Mouse (Mus musculus) limb, embryonic 11.5 days (tissue): ENCODE measurements around the gene Ntn1. TPM values are rescaled to one million over a fixed set of nuclear protein-coding genes. Genes with fewer than 3 reads are reported as not detected.

ENCODE experiments used
- ATAC-seq: fragments of 200-750 bp; cut with Nextera tagmentation; 2 replicates; pipeline ENCODE4 v1.8.0; 2017; ENCODE audit warnings: low read depth; ENCODE audit not compliant: insufficient number of reproducible peaks, low FRiP score, low TSS enrichment
- DNase-seq: peaks from one replicate; pipeline ENCODE4 v3.0.0-alpha.2; 2015; ENCODE audit warnings: low spot score
- H3K27ac ChIP-seq: fragments of 300-500 bp; sonication (generic); replicated peaks from 2 replicates; pipeline ENCODE4 v1.5.1; 2014; ENCODE audit warnings: low read depth, mild to moderate bottlenecking, low read length
- H3K27me3 ChIP-seq: fragments of 300-500 bp; sonication (generic); 2 replicates; pipeline ENCODE4 v1.6.1; 2014; ENCODE audit warnings: mild to moderate bottlenecking, low read length, mixed read lengths; ENCODE audit not compliant: control insufficient read depth, insufficient read depth
- H3K36me3 ChIP-seq: fragments of 300-500 bp; sonication (generic); 2 replicates; pipeline ENCODE4 v1.6.1; 2014; ENCODE audit warnings: mild to moderate bottlenecking, low read length, moderate library complexity, mixed read lengths; ENCODE audit not compliant: control insufficient read depth, insufficient read depth
- H3K4me1 ChIP-seq: fragments of 300-500 bp; sonication (generic); 2 replicates; pipeline ENCODE4 v1.6.1; 2014; ENCODE audit warnings: low read length, mixed read lengths; ENCODE audit not compliant: control insufficient read depth, insufficient read depth
- H3K4me2 ChIP-seq: fragments of 300-500 bp; sonication (generic); 2 replicates; pipeline ENCODE4 v1.6.1; 2014; ENCODE audit warnings: low read depth, mild to moderate bottlenecking, moderate library complexity; ENCODE audit not compliant: severe bottlenecking
- H3K4me3 ChIP-seq: fragments of 300-500 bp; sonication (generic); 2 replicates; pipeline ENCODE4 v1.5.1; 2014; ENCODE audit warnings: low read depth, low read length
- H3K9ac ChIP-seq: fragments of 300-500 bp; sonication (generic); 2 replicates; pipeline ENCODE4 v1.6.1; 2014; ENCODE audit warnings: mild to moderate bottlenecking, low read length
- H3K9me3 ChIP-seq: fragments of 300-500 bp; sonication (generic); 2 replicates; pipeline ENCODE4 v1.6.1; 2016; ENCODE audit warnings: low read length; ENCODE audit not compliant: control insufficient read depth
- WGBS: fragments of 180-500 bp; shearing (Covaris S2); extraction: QIAGEN DNeasy Blood & Tissue Kit; methylation state at CpG from one replicate; pipeline ENCODE4 v1.1.7; 2014; 5-methylcytosine and 5-hydroxymethylcytosine counted together
- polyA plus RNA-seq: library from polyadenylated mRNA; unstranded; fragments of >200 nt; fragmentation: Nextera tagmentation; extraction: Ambion mirVana; gene quantifications from 2 replicates; pipeline ENCODE4 v1.2.1, GENCODE M21; 2014

Gene Ntn1
- polyA plus RNA-seq, 1 experiment from 2014 or later = 3.3 TPM

DNA sequence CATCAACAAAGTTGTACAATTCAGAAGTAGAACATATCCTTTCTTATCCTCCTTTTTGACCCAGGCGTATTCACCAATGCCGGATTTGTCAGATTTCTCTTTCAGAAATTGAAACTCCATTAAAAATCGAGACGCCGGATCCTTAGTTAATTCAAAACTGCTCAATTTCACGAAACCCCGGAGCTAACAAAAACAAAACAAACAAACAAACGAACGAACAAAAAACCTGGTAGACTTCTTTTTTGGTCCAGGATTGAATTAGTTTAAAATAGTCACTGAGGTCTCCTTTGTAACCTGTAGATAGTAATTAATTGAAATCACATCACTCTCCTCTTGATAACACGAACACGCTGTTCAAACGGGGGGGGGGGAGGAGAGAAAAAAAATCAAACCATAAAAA is 16.5 kb downstream of the Ntn1 start:
- DNase-seq (no peak), ATAC-seq (no peak)
- H3K27me3 ChIP-seq = peaks cover 46% of the 10 kb centered on the region
- H3K4me2 ChIP-seq = peak overlapping the region; percentile 85
- H3K9me3 ChIP-seq = no peaks in the 10 kb centered on the region
- peaks cover 22% of the 10 kb centered on the region for H3K4me1 ChIP-seq
- WGBS = 5% methylated on average over 12 of the region's 12 CpGs
- no peak overlapping the region for H3K9ac ChIP-seq
- no peaks in the 10 kb centered on the region for H3K36me3 ChIP-seq
- peak overlapping the region; percentile 49 for H3K4me3 ChIP-seq
- H3K27ac ChIP-seq = no peak overlapping the region

DNA sequence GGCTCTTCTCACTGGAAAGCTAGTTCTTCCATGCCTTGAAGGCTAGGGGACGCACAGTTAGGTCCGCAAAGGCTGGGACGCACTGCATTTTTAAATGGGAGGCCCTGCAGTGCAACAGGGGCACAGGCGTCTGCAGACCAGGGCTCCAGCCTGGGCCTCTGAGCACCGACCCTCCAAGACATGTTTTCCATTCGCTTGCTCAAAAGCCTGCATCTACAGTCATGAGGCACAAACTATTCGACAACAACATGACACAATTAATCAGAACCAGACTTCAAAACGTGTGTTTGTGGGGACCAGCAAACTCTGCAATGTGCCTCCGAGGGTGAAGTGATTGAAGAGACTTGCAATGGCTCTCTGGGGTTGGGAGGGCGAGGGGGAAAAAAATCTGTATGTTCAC is 17.1 kb downstream of the Ntn1 start:
- 4% methylated on average over 10 of the region's 10 CpGs for WGBS
- Histone ChIP-seq H3K9me3 (no peaks in the 10 kb centered on the region), H3K4me1 (peaks cover 26% of the 10 kb centered on the region), H3K36me3 (no peaks in the 10 kb centered on the region), H3K27ac (no peak overlapping the region), H3K27me3 (peaks cover 41% of the 10 kb centered on the region), H3K4me3 (no peak overlapping the region), H3K4me2 (peak overlapping the region; percentile 7; the same call in 1 of the 2 replicates), H3K9ac (no peak overlapping the region)
- ATAC-seq (no peak), DNase-seq (peak; percentile 64)

DNA sequence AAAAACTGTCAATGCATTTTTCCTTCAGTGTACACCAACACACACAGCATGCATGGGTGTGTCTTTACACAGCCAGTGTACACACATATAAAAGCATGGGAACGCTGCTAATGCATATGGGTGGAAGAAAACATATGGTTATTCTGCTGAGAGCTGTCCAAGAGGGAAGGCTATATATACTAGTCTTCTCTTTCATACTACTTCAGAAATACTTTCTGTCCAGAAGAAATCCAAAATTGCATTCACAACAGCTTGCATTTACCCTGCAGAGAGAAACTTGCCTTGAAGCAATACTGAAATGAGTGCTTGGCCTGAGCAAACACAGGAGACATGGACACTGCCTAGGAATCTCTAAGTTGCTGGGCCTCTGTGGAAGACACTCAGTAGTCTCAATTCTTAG is 18.8 kb downstream of the Ntn1 start:
- no peak for ATAC-seq
- Histone ChIP-seq H3K27me3 (peaks cover 25% of the 10 kb centered on the region), H3K36me3 (no peaks in the 10 kb centered on the region), H3K27ac (no peak overlapping the region), H3K4me1 (peaks cover 24% of the 10 kb centered on the region), H3K9me3 (no peaks in the 10 kb centered on the region), H3K4me2 (no peak overlapping the region), H3K4me3 (no peak overlapping the region), H3K9ac (no peak overlapping the region)
- no peak for DNase-seq
- 76% methylated on average over 1 of the region's 1 CpGs for WGBS

DNA sequence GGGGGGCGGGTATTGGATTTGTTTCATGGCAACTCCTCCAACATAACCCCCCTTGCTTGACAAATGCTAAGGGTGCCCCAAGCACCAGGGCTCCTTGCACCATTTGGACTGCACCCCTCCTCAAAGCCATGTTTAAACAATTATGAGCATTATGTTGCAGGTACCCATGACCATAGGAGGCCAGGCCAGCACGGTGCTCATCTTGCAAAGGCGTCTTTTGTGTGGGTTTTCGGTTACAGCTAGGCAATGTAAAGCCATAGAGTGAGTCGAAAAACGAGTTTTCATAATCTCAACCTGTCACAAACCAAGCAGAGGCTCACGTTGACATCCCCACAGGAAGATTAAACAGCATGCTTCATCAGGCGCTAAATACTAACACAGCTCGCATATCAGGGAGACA is 19.3 kb downstream of the Ntn1 start:
- Histone ChIP-seq H3K27me3 (peaks cover 24% of the 10 kb centered on the region), H3K4me3 (no peak overlapping the region), H3K4me2 (no peak overlapping the region), H3K9me3 (no peaks in the 10 kb centered on the region), H3K36me3 (no peaks in the 10 kb centered on the region), H3K27ac (no peak overlapping the region), H3K4me1 (peaks cover 24% of the 10 kb centered on the region), H3K9ac (no peak overlapping the region)
- ATAC-seq = no peak
- WGBS = 80% methylated on average over 9 of the region's 9 CpGs
- DNase-seq = no peak

DNA sequence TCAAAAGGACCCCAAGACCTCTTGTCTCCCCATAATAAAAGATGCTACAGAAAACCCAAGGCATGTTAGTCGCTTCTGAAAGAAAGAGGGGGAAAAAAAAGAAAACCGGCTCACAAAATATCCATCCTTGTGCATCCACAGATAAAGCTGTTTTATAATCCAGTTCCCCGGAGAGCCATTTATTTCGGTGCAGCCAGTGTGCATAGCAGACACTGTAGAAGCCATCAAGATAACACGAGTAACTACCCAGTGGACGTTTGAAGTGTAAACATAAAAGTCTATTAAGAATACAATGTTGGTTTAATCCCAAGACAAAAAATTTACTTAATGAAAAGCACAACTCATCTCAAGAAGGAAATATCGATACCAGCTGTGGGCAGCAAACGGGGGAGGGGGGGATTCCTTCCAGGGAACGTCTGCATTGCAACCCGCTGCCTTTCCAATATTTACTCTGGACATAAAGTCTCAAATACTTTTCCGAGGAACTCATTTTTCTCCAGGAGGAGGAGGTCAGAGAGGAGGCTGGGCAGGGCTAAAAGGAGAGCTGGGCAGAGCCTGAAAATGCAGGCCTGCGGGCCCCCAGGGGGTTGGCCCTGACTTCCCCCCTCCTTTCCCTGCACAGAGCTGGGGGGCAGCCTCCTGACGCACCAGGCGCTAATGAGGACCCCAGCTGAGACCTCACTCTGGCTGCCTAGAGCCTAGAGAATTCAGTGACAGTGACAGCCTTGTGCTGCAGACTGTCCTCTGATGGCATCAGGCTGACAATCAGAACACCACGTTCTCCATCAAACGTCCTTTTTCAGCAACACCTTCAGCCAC is 21.5 kb downstream of the Ntn1 start:
- Histone ChIP-seq H3K9ac (no peak overlapping the region), H3K27me3 (peaks cover 3% of the 10 kb centered on the region; the same call in 1 of the 2 replicates), H3K4me3 (no peak overlapping the region), H3K9me3 (no peaks in the 10 kb centered on the region), H3K27ac (no peak overlapping the region), H3K4me2 (no peak overlapping the region), H3K4me1 (peaks cover 9% of the 10 kb centered on the region), H3K36me3 (no peaks in the 10 kb centered on the region)
- DNase-seq (peak; percentile 30), ATAC-seq (no peak)
- 13% methylated on average over 16 of the region's 16 CpGs for WGBS

DNA sequence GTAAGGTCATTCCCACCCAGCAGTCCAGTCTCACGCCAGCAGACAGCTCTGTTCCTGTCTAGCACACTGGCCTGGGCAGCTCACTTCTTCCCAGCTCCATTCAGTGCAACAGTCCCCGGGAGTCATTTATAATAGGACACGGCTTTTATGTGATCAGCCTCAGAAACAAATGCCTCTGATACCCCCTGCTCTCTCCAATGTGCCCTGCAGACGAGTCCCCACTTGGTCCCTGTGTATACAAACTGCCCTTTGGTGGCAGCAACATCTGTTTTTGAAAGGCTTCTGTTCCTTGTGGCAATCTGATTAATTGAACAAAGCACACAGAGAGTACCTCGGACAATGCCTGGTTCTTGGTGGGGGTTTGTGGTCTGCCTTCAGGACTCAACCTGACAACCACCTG is 22.2 kb downstream of the Ntn1 start:
- 9% methylated on average over 5 of the region's 5 CpGs for WGBS
- Histone ChIP-seq H3K27ac (no peak overlapping the region), H3K27me3 (peaks cover 1% of the 10 kb centered on the region; the same call in 1 of the 2 replicates), H3K9me3 (no peaks in the 10 kb centered on the region), H3K4me2 (no peak overlapping the region), H3K4me3 (no peak overlapping the region), H3K4me1 (peaks cover 13% of the 10 kb centered on the region), H3K36me3 (no peaks in the 10 kb centered on the region), H3K9ac (no peak overlapping the region)
- ATAC-seq (no peak), DNase-seq (no peak)

DNA sequence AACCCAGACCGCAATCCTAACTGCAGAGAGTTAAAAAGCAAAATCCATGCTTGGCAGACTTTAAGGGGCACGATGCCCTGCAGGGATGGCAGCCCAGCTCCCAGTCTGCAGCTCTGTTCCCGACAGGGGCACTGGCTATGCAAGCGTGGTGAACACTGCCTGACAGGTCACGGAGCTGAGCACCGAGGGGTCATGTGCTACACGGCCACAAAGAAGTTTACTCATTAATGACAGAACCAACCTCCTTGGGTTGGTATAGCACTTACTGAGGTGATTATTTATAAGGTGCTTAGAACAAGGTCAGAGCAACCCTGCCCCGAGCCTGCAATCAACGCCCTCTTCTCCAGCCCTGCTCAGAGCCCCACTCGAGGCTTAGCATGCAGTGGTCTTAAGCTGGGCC is 27.5 kb downstream of the Ntn1 start:
- Histone ChIP-seq H3K9ac (no peak overlapping the region), H3K36me3 (no peaks in the 10 kb centered on the region), H3K4me1 (0 out of 2 replicates have a peak, but pooled peaks cover 3% of the 10 kb centered on the region), H3K9me3 (no peaks in the 10 kb centered on the region), H3K4me2 (no peak overlapping the region), H3K27ac (no peak overlapping the region), H3K27me3 (no peaks in the 10 kb centered on the region), H3K4me3 (no peak overlapping the region)
- DNase-seq (no peak), ATAC-seq (no peak)
- 37% methylated on average over 10 of the region's 10 CpGs for WGBS

DNA sequence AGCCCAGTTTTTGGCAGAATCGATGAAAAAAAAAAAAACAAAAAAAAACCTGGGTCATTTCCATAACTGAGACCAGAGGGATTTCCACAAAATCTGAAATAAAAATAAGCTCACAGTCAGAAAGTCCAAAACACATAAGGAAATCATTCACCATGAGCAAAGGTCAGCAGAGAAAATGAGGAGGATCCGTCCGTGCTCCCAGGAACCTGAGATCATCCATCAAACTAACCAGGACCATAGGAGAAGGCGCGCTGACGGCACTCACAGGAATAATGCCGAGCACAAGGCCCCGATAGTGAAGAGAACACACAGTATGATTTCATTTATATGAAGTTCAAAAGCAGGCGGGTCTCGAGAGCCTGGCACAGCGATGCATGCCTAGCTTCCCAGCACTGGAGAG is 29.0 kb downstream of the Ntn1 start:
- Histone ChIP-seq H3K4me2 (no peak overlapping the region), H3K4me3 (no peak overlapping the region), H3K9me3 (no peaks in the 10 kb centered on the region), H3K27ac (no peak overlapping the region), H3K36me3 (no peaks in the 10 kb centered on the region), H3K27me3 (no peaks in the 10 kb centered on the region), H3K4me1 (0 out of 2 replicates have a peak, but pooled peaks cover 3% of the 10 kb centered on the region), H3K9ac (no peak overlapping the region)
- ATAC-seq (no peak), DNase-seq (no peak)
- 38% methylated on average over 11 of the region's 11 CpGs for WGBS
